Mouse (Mus musculus) C2C12 (cell line): ENCODE results near the gene 1700057G04Rik. TPM values are rescaled to one million over a fixed set of nuclear protein-coding genes. Genes with fewer than 3 reads are reported as not detected.
A peak's percentile ranks its signal among the peaks of the same experiment; 100 is the strongest.

Source experiments
- H3K27me3 ChIP-seq: one replicate; pipeline ENCODE4 v1.6.1; 2011; ENCODE audit not compliant: control insufficient read depth, insufficient read depth, insufficient read length
- H3K36me3 ChIP-seq: one replicate; pipeline ENCODE4 v1.6.1; 2011; ENCODE audit not compliant: control insufficient read depth, insufficient read depth
- H3K4me3 ChIP-seq: one replicate; pipeline ENCODE4 v1.5.1; 2011; ENCODE audit warnings: mild to moderate bottlenecking, control low read depth; ENCODE audit not compliant: poor library complexity, insufficient read depth, severe bottlenecking
- H3K79me2 ChIP-seq: one replicate; pipeline ENCODE4 v1.6.1; 2011; ENCODE audit not compliant: control insufficient read depth, insufficient read depth
- H3K79me3 ChIP-seq: one replicate; pipeline ENCODE4 v1.6.1; 2011; ENCODE audit warnings: low read depth, control low read depth
- H3ac ChIP-seq: one replicate; pipeline ENCODE3; 2011; ENCODE audit warnings: low read depth; ENCODE audit not compliant: control insufficient read depth, insufficient read length
- CEBPB ChIP-seq: IDR thresholded peaks from one replicate; pipeline ENCODE4 v1.6.1; 2011; ENCODE audit warnings: low read depth, mild to moderate bottlenecking, control low read depth, moderate library complexity
- CTCF ChIP-seq: IDR thresholded peaks from one replicate; pipeline ENCODE4 v1.5.1; 2011; ENCODE audit not compliant: control insufficient read depth, insufficient read depth, insufficient read length
- FOSL1 ChIP-seq: IDR thresholded peaks from one replicate; pipeline ENCODE4 v1.8.0; 2011; ENCODE audit warnings: mild to moderate bottlenecking, low read length; ENCODE audit not compliant: poor library complexity, insufficient read depth, severe bottlenecking
- MAX ChIP-seq: IDR thresholded peaks from one replicate; pipeline ENCODE4 v1.6.1; 2011; ENCODE audit warnings: mild to moderate bottlenecking, control low read depth
- MYOD1 ChIP-seq: IDR thresholded peaks from one replicate; pipeline ENCODE4 v1.6.1; 2011; ENCODE audit warnings: low read depth; ENCODE audit not compliant: control insufficient read depth, insufficient read length
- MYOG ChIP-seq: IDR thresholded peaks from one replicate; pipeline ENCODE4 v1.6.1; 2011; ENCODE audit not compliant: control insufficient read depth, insufficient read length; ENCODE audit errors: extremely low read depth
- USF1 ChIP-seq: IDR thresholded peaks from one replicate; pipeline ENCODE4 v1.6.1; 2011; ENCODE audit warnings: low read depth, mild to moderate bottlenecking, control low read depth, moderate library complexity
- polyA plus RNA-seq: library from polyadenylated mRNA; unstranded; fragments of >200 nt; fragmentation: generic; extraction: Trizol; gene quantifications from one replicate; pipeline ENCODE4 v1.2.1, GENCODE M21; 2012; ENCODE audit warnings: missing spikeins

Gene 1700057G04Rik
- polyA plus RNA-seq, 1 experiment = 0.08 TPM

DNA sequence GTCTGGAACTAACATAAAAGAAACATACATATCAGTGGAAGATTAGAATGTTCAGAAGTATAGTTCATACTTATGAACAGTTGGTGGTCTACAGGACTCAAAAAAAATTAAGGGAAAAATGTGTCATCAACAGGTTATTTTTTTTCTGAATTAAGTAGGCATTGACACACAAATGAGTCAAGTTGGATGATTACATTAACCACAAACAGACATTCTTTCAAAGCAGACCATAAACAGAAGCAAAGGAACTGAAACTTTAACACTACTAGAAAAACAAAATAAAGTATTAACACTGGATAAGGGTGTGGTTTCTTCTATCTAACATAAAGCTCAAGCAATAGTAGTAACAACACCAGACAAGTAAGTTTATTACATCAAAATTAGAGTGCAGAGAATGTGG is 59.7 kb downstream of the 1700057G04Rik start:
- H3K79me2 ChIP-seq = no peaks in the 10 kb centered on the region
- no peaks in the 10 kb centered on the region for H3K27me3 ChIP-seq
- H3K36me3 ChIP-seq = no peaks in the 10 kb centered on the region
- H3K79me3 ChIP-seq = no peaks in the 10 kb centered on the region
- TF ChIP-seq USF1 = no peak
- TF ChIP-seq MYOD1 = no peak
- TF ChIP-seq CEBPB = no peak
- TF ChIP-seq MAX = no peak
- TF ChIP-seq CTCF = no peak
- TF ChIP-seq MYOG = no peak
- no peak for TF ChIP-seq FOSL1
- no peak overlapping the region for H3ac ChIP-seq
- H3K4me3 ChIP-seq = no peak overlapping the region

DNA sequence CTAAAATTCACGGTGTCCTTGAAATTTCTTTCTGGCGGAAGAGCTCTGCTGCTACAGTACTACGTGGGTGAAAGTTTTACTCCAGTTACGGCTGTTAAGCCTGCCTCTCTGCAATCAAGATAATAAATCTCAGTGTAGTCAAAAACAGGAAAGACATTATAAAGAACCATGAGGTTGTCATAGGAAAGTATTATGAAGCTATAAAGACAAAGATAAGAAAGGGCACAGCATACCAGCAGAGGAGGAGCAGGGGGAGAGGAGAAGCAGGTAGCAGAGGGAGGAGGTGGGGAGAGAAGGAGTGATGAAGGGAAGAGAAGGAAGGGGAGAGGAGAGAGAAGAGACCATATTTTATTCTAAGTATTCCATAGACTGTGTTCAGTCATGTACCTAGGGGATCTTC is 64.7 kb downstream of the 1700057G04Rik start:
- H3K4me3 ChIP-seq = no peak overlapping the region
- H3K27me3 ChIP-seq = no peaks in the 10 kb centered on the region
- no peaks in the 10 kb centered on the region for H3K79me3 ChIP-seq
- no peaks in the 10 kb centered on the region for H3K36me3 ChIP-seq
- no peak overlapping the region for H3ac ChIP-seq
- no peaks in the 10 kb centered on the region for H3K79me2 ChIP-seq
- TF ChIP-seq MYOD1 = no peak
- TF ChIP-seq CEBPB = no peak
- TF ChIP-seq USF1 = no peak
- no peak for TF ChIP-seq FOSL1
- TF ChIP-seq MYOG = no peak
- TF ChIP-seq MAX = no peak
- no peak for TF ChIP-seq CTCF

DNA sequence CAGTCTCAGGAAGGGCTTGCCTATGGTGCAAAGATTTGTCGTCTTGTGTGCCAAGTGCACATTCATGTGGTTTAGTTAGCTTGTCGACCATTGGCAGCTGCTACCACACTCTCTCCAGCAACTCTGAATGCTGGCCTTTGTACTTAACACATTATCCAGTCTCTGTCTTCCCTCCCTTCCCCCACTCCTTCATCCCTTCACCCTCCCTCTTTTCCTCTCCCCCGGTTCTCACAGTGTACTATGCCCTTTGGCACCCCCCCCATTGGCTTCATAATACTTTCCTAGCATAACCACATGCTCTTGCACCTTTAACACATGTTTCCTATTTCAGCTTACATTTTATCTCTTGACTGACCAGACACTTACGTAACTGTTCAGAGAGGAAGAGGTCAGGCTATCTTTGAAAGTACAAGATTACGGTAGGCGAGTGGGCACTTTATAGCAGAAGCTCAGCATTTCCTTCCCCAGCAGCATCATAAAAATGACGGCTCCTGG is 65.6 kb downstream of the 1700057G04Rik start:
- Histone ChIP-seq H3K36me3 (no peaks in the 10 kb centered on the region), H3K79me3 (no peaks in the 10 kb centered on the region), H3K4me3 (no peak overlapping the region), H3ac (no peak overlapping the region), H3K27me3 (no peaks in the 10 kb centered on the region), H3K79me2 (no peaks in the 10 kb centered on the region)
- peak; percentile 80 for TF ChIP-seq MYOD1
- TF ChIP-seq USF1 = no peak
- no peak for TF ChIP-seq CTCF
- peak; percentile 47 for TF ChIP-seq MAX
- TF ChIP-seq MYOG = no peak
- TF ChIP-seq FOSL1 = no peak
- TF ChIP-seq CEBPB = peak; percentile 59

DNA sequence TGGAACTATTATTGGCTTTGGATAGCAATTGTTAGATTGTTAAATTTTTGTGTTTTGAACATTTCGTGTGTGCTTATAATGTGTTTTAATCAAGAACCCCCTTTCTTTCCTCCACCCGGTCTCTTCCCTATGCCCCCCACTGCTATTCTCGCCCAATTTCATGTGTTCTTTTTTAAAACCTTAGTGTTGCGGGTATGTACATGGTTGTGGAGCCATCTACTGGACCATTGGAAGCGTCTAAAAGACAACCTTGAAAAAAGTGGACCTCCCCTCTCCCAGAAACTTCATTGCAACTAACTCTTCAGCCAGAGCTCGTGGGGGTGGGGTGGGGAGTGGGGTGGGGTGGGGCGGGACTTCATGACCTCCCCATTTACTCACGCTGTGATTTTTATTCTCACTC is 66.2 kb downstream of the 1700057G04Rik start:
- no peak for TF ChIP-seq USF1
- no peak for TF ChIP-seq CTCF
- no peak for TF ChIP-seq MAX
- no peak for TF ChIP-seq CEBPB
- no peaks in the 10 kb centered on the region for H3K27me3 ChIP-seq
- H3K4me3 ChIP-seq = no peak overlapping the region
- H3ac ChIP-seq = no peak overlapping the region
- no peaks in the 10 kb centered on the region for H3K79me2 ChIP-seq
- H3K36me3 ChIP-seq = no peaks in the 10 kb centered on the region
- H3K79me3 ChIP-seq = no peaks in the 10 kb centered on the region

DNA sequence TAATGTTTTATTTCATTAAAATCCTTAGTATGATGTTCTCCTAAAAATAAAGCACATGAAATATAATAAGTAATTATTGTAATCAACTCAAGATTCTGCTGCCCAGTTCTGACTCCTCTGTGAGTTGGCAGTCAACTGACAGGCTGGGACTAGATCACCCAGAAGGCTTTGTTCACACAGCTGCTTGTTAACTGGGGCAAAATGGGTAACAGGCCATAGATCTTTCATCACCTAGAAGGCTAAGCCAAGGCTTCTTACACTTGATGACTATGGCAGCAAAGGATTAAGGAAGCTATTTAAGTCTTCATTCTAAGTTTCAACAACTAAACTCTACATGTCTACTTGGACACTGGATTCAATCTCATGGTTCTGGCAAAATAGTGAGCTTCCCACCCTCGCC is 68.8 kb downstream of the 1700057G04Rik start:
- H3K4me3 ChIP-seq = no peak overlapping the region
- no peaks in the 10 kb centered on the region for H3K36me3 ChIP-seq
- H3K27me3 ChIP-seq = no peaks in the 10 kb centered on the region
- TF ChIP-seq USF1 (no peak), MYOD1 (no peak), CTCF (no peak), FOSL1 (no peak), MAX (no peak), CEBPB (no peak), MYOG (no peak)
- no peaks in the 10 kb centered on the region for H3K79me2 ChIP-seq
- no peaks in the 10 kb centered on the region for H3K79me3 ChIP-seq
- H3ac ChIP-seq = no peak overlapping the region

DNA sequence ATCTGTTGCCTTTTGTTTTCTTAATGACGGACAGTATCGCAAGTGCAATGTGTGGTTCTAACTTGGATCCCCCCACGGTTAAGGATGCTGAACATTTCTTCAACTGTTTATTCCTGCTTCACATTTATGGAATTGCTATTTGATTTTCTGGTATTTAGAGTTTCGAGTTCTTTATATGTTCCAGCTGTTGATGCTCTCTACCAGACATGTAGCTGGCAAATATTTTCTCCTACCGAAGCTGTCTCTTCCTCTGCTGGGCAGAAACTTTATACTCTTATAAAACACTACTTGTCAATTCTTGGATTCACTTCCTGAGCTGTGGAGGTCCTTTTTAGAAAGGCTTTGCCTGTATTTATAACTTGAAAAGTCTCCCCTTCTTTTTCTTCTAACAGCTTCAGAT is 70.1 kb downstream of the 1700057G04Rik start:
- no peaks in the 10 kb centered on the region for H3K79me2 ChIP-seq
- H3ac ChIP-seq = no peak overlapping the region
- H3K4me3 ChIP-seq = no peak overlapping the region
- H3K27me3 ChIP-seq = no peaks in the 10 kb centered on the region
- H3K79me3 ChIP-seq = no peaks in the 10 kb centered on the region
- no peaks in the 10 kb centered on the region for H3K36me3 ChIP-seq
- TF ChIP-seq CEBPB = no peak
- no peak for TF ChIP-seq FOSL1
- TF ChIP-seq CTCF = no peak
- no peak for TF ChIP-seq USF1
- TF ChIP-seq MYOG = no peak
- TF ChIP-seq MAX = no peak
- no peak for TF ChIP-seq MYOD1
